Mouse (Mus musculus): ENCODE measurements around the gene Snrpg. TPM values are rescaled to one million over a fixed set of nuclear protein-coding genes. Genes with fewer than 3 reads are reported as not detected.
"Not testable (repeated sequence)": the region's sequence is repeated elsewhere in the genome, so short reads cannot be mapped to it uniquely, and the experiment has no call there.

The Snrpg gene
- 799 and 889 TPM in 2 replicates for polyA plus RNA-seq (2016; fragmentation: Nextera tagmentation; extraction: Ambion mirVana)

DNA sequence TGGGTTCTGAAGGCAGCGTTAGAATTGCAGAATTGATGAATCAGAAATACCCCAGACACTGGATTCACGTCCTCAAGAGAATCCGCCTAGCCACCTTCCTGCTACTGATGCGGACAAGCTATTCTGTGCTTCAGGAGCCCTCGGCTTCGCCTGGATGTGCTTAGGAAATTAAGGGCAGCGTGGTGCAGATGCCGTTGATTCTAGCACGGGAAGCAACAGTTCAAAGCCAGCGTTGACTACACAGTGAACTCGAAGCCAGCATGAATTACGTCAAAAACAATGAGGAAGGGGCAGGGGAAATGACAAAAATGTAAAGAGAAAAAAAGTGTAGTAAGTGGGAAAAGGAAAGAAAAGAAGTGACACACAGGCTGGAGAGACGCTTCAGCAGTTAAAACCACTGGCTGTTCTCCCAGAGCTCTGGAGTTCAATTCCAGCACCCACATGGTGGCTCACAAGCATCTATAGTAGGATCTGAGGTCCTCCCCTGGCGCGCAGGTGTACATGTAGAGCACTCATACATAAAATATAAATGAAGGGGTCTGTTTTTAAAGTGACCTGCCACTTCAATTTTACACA lies at the start of gene Snrpg:
Gene Snrpg (plus strand): TSS at position 541 of the 576 bp plus-strand sequence.
- DNase-seq (ENCODE audit: low spot score) = no peak
- no peaks in the 10 kb centered on the region for H3K9me3 ChIP-seq (replicated peaks)
- H3K36me3 ChIP-seq = peaks cover 57% of the 10 kb centered on the region
- H3K27ac ChIP-seq (replicated peaks) = peak within 1 kb of the TSS; percentile 94
- H3K27me3 ChIP-seq (ENCODE audit: low read depth, poor library complexity, severe bottlenecking) = no peaks in the 10 kb centered on the region
- H3K4me3 ChIP-seq = peak within 1 kb of the TSS; percentile 96
- 19% methylated on average over 15 of the region's 15 CpGs for WGBS
- peaks cover 40% of the 10 kb centered on the region for H3K4me1 ChIP-seq

DNA sequence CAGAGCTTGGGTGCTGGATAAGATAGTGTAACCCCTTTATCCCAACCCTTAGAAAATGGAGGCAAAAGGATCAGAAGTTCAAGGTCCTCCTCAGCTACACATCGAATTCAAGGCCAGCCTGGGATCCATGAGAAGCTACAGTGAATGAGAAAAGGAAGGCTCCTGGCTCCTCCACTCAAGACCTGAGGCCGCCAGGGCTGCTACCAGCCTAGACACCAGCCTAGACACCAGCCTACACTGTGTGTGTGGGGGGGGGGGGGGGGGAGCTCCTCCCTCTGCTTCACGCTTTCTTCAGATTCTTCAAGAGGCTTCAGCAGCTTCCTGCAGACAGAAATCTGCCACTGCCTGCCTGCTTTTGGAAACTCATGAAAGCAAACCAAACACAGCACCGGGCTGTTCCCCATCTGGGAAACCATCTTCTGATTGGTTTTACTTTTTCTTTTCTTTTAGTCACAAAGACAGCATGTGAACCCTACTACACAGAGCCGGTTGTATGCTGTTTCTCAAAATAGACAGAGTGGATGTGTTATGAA lies 49.0 kb upstream of the Snrpg start:
- Histone ChIP-seq H3K36me3 (no peaks in the 10 kb centered on the region), H3K27me3 (ENCODE audit: low read depth, poor library complexity, severe bottlenecking) (no peaks in the 10 kb centered on the region), H3K4me1 (no peaks in the 10 kb centered on the region), H3K9me3 (replicated peaks) (no peaks in the 10 kb centered on the region), H3K4me3 (no peak overlapping the region), H3K27ac (replicated peaks) (no peak overlapping the region)
- DNase-seq (ENCODE audit: low spot score) = no peak
- WGBS = 88% methylated on average over 5 of the region's 5 CpGs

DNA sequence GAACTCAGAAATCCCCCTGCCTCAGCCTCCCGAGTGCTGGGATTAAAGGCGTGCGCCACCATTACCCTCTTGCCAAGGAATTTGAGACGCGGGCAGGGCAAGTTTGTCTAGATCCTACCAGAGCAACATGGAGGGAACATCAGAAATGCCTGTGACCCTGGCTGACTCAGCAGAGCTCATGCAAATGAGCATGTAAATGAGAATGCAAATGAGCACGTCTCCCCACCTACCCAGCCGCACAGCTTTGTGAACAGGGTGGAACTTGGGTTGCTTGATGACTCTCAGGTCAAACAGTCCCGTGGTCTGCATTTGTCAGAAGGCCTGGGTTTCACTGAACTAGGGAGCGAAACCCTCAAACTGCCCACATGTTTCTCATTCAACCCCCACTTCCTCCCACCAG lies 48.1 kb upstream of the Snrpg start:
- 88% methylated on average over 9 of the region's 9 CpGs for WGBS
- Histone ChIP-seq H3K9me3 (replicated peaks) (no peaks in the 10 kb centered on the region), H3K27ac (replicated peaks) (no peak overlapping the region), H3K27me3 (ENCODE audit: low read depth, poor library complexity, severe bottlenecking) (no peaks in the 10 kb centered on the region), H3K36me3 (no peaks in the 10 kb centered on the region), H3K4me3 (no peak overlapping the region), H3K4me1 (no peaks in the 10 kb centered on the region)
- DNase-seq (ENCODE audit: low spot score) = no peak

DNA sequence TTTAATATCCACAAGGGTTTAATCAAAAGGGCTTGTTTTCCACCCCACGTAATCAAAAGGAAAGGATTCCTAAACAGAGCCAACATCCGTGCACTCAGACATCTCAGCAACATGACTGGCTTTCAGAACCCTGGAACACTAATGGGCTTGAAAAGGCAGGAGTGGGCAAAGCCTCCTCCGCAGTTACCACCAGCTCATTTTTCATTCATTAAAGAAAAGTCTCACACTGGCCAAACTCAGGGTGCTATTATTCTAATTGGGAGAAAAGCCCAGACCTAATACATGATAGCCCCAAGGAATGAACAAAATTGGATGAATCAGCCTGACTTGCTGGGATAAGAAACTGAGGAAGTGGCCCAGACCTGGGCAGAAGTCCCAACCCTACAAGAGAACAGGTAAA lies 46.7 kb upstream of the Snrpg start:
- H3K4me3 ChIP-seq = no peak overlapping the region
- no peaks in the 10 kb centered on the region for H3K36me3 ChIP-seq
- H3K9me3 ChIP-seq (replicated peaks) = no peaks in the 10 kb centered on the region
- DNase-seq (ENCODE audit: low spot score) = no peak
- H3K27me3 ChIP-seq (ENCODE audit: low read depth, poor library complexity, severe bottlenecking) = no peaks in the 10 kb centered on the region
- H3K4me1 ChIP-seq = peaks cover 3% of the 10 kb centered on the region; the same call in 1 of the 2 replicates
- no peak overlapping the region for H3K27ac ChIP-seq (replicated peaks)
- WGBS = 95% methylated on average over 3 of the region's 3 CpGs

DNA sequence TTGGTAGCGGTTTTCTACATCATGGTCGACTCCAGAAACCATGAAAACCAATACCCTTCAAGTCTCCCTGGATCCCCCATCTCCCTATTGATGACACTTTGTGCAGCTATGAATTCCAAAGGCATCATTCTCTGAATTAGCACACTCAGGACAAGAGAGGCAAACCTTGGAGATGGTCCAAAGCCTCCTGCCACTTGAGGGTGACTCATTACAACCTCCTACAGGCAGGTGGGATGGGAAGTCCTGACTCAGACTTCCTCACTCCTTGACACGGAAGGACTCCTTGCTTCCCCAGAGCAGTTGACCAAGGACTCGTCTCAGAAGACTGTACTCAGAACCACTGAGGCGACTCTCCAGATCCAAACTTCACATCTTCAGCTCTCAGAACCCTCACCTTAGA lies 45.5 kb upstream of the Snrpg start:
- 90% methylated on average over 5 of the region's 5 CpGs for WGBS
- Histone ChIP-seq H3K36me3 (no peaks in the 10 kb centered on the region), H3K9me3 (replicated peaks) (no peaks in the 10 kb centered on the region), H3K27ac (replicated peaks) (no peak overlapping the region), H3K4me1 (peaks cover 3% of the 10 kb centered on the region; the same call in 1 of the 2 replicates), H3K27me3 (ENCODE audit: low read depth, poor library complexity, severe bottlenecking) (no peaks in the 10 kb centered on the region), H3K4me3 (no peak overlapping the region)
- no peak for DNase-seq (ENCODE audit: low spot score)

DNA sequence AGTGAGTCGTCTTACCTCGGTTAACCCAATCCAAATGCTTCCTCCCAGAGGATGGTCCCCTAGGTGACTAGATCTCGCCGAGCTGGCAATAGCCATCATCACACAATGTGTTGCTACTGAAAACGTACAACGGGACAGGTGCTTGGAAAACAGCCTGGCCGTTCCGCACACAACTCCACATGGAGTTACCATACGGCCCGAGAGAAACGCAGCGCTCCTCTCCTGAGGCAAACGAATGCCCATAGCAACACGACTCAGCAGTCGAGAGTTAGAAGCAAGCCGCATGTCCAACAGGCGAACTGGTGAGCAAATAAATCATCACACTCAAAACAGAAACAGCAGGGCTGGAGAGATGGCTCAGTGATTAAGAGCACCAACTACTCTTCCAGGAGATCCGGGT lies 44.2 kb upstream of the Snrpg start:
- Histone ChIP-seq H3K36me3 (no peaks in the 10 kb centered on the region), H3K4me3 (no peak overlapping the region), H3K4me1 (peaks cover 3% of the 10 kb centered on the region; the same call in 1 of the 2 replicates), H3K9me3 (replicated peaks) (no peaks in the 10 kb centered on the region), H3K27ac (replicated peaks) (no peak overlapping the region), H3K27me3 (ENCODE audit: low read depth, poor library complexity, severe bottlenecking) (no peaks in the 10 kb centered on the region)
- no peak for DNase-seq (ENCODE audit: low spot score)
- 93% methylated on average over 18 of the region's 18 CpGs for WGBS

DNA sequence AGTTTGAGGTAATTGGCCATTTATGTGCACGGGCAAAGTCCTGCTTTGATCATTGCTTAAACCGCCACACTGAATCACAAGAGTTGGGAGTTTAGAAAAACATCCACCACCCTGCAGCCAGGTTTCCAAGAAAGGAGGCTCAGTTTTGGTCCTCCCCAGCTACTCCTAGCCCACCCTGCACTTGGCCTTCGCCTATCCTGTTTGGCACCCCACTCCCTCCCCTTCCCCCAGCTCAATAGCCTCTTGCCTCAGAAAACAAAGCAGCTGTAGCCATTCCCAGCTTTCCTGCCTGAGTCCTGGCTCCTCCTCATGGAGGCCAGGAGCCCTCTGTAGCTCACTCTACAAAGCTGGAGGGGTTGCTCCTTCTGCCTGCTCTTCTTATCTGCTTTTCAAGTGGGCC lies 42.7 kb upstream of the Snrpg start:
- no peak for DNase-seq (ENCODE audit: low spot score)

DNA sequence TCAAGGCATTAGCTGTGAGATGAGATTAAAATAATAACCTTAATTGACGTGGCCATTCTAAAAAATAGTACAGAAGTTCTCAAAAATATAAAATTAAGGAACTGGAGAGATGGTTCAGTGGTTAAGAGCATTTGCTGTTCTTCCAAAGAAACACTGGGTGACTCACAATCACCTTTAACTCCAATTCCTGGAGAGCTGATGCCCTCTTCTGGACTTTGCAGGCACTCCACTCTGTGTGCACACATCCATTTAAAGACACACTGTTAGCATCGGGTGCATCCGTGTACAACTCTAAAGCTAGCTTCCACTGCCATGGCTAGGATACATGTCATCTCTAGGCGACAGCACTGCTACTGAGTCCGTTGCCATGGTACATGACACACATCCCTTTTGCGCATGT lies 41.2 kb upstream of the Snrpg start:
- H3K27me3 ChIP-seq (ENCODE audit: low read depth, poor library complexity, severe bottlenecking) = no peaks in the 10 kb centered on the region
- no peaks in the 10 kb centered on the region for H3K36me3 ChIP-seq
- no peak overlapping the region for H3K4me3 ChIP-seq
- no peaks in the 10 kb centered on the region for H3K9me3 ChIP-seq (replicated peaks)
- no peak for DNase-seq (ENCODE audit: low spot score)
- H3K4me1 ChIP-seq = peaks cover 3% of the 10 kb centered on the region; the same call in 1 of the 2 replicates
- no peak overlapping the region for H3K27ac ChIP-seq (replicated peaks)
- 93% methylated on average over 6 of the region's 6 CpGs for WGBS

More for the DNA sequence above, 42.7 kb upstream of the Snrpg start:
- Histone ChIP-seq H3K4me3 (no peak overlapping the region), H3K27me3 (ENCODE audit: low read depth, poor library complexity, severe bottlenecking) (no peaks in the 10 kb centered on the region), H3K9me3 (replicated peaks) (no peaks in the 10 kb centered on the region), H3K36me3 (no peaks in the 10 kb centered on the region), H3K27ac (replicated peaks) (no peak overlapping the region), H3K4me1 (peaks cover 3% of the 10 kb centered on the region; the same call in 1 of the 2 replicates)
- 95% methylated on average over 3 of the region's 3 CpGs for WGBS

DNA sequence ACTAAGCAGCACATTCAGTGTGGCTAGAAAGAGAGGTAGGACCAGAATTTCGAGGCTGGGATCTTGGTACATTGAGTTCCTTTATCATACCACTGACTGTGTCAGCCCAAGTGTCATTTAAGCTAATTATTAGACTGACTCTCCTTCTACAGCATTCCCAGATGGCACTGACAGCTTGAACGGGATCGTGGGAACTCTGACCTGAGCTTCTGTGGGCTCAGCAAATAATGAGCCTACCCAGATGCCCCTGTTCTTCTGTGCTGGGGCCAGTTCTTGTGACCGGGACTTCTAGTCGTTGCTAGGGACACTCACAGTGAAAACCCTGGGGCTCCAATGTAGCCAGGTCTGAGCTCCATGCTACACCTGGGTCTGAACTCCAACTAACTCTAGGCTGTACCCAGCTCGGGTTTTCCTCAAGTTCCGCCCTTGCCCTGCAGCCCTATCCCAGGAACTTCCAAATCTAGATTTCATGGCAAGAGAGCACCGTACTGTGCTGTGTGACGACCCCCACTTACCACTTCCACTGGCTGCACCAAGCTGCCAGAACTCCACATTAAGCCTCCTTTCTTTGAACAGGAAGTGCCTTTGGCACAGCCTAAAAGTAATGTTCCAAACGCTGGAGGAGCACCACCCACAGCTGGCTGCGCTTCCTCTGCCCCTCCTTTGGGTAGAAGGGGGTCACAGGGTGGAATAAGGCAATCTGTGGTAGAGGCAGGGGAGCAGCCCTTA lies 35.8 kb upstream of the Snrpg start:
- WGBS = 82% methylated on average over 11 of the region's 11 CpGs
- Histone ChIP-seq H3K4me1 (no peaks in the 10 kb centered on the region), H3K27me3 (ENCODE audit: low read depth, poor library complexity, severe bottlenecking) (no peaks in the 10 kb centered on the region), H3K4me3 (no peak overlapping the region), H3K36me3 (no peaks in the 10 kb centered on the region), H3K9me3 (replicated peaks) (no peaks in the 10 kb centered on the region), H3K27ac (replicated peaks) (no peak overlapping the region)
- DNase-seq (ENCODE audit: low spot score) = no peak

DNA sequence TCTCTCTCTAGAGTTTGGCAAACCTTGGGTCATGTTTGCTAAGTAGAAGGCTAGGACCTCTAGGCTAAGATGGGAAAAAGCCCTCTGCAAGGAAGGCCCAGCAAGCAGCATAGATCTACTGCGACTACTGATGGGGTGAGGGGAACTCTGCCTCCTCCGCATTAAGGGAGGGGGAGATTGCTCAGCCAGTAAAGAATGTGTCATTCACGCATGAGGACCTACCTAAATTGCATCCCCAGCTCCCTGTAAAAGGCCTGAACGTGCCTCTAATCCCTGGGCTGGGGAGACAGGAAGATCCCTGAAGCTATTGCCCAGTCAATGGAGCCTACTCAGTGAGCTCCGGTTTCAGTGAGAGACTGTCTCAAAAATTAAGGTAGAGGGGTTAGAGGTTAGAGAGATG lies 35.2 kb upstream of the Snrpg start:
- H3K4me3 ChIP-seq = no peak overlapping the region
- no peaks in the 10 kb centered on the region for H3K36me3 ChIP-seq
- H3K4me1 ChIP-seq = no peaks in the 10 kb centered on the region
- no peaks in the 10 kb centered on the region for H3K9me3 ChIP-seq (replicated peaks)
- H3K27ac ChIP-seq (replicated peaks) = no peak overlapping the region
- no peak for DNase-seq (ENCODE audit: low spot score)
- 66% methylated on average over 5 of the region's 5 CpGs for whole genome bisulfite sequencing
- H3K27me3 ChIP-seq (ENCODE audit: low read depth, poor library complexity, severe bottlenecking) = no peaks in the 10 kb centered on the region

DNA sequence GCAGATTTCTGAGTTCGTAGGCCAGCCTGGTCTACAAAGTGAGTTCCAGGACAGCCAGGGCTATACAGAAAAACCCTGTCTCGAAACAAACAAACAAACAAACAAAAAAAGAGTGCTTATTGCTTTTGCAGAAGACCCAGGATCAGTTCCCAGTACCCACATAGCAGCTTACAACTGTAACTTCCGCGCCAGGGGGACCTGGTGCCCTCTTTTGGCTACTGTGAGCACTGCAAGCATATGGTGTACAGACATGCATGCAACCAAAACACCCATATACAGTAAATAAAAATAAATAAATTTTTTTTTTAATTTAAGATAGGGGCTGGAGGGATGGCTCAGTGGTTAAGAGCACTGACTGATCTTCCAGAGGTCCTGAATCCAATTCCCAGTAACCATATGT lies 34.8 kb upstream of the Snrpg start:
- not testable (repeated sequence) for H3K27me3 ChIP-seq (ENCODE audit: low read depth, poor library complexity, severe bottlenecking); H3K36me3 ChIP-seq; H3K4me1 ChIP-seq; H3K27ac ChIP-seq (replicated peaks); H3K9me3 ChIP-seq (replicated peaks); DNase-seq (ENCODE audit: low spot score); H3K4me3 ChIP-seq
- 84% methylated on average over 4 of the region's 4 CpGs for WGBS

DNA sequence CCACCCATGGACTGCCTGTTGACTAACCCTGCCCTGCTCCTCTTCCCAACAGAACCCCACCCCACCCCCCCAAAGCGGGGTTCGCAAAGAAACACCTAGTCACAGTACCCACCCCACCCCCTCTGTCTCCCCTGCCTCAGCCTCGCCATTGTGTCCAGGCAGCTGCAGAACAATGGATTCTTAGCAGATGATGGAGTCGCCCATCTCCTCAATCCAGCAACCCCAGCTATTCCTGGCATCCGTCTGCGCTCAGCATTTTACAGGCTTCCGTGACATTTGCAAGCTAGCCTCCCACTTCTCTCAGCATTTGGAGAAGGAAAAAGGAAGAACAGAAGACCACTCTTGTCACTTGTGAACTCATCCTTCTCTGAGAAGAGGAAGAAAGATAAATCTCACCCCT lies 27.4 kb upstream of the Snrpg start:
- peak; percentile 44 for DNase-seq (ENCODE audit: low spot score)
- Histone ChIP-seq H3K36me3 (no peaks in the 10 kb centered on the region), H3K27ac (replicated peaks) (peak overlapping the region; percentile 73), H3K27me3 (ENCODE audit: low read depth, poor library complexity, severe bottlenecking) (no peaks in the 10 kb centered on the region), H3K4me1 (peaks cover 10% of the 10 kb centered on the region), H3K4me3 (peak overlapping the region; percentile 39), H3K9me3 (replicated peaks) (no peaks in the 10 kb centered on the region)
- WGBS = 9% methylated on average over 7 of the region's 7 CpGs

DNA sequence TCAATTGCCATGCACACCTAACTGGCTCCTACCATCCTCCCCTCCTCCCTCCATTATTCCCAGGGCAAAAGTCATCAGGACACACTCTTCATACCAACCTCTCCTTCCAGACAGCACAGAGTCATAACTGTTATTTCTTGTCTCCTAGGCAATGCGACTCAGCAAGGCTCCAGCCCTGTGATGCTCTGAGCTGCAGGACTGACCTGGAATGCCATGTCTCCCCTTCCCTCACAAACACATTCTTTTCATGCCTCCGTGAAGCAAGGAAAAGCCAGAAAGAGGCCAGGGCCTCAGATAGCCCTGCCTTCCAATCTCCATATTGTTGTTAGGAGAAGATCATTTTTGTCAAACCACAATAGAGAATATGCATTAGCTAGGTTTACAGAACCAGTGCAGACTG lies 25.0 kb upstream of the Snrpg start:
- H3K27ac ChIP-seq (replicated peaks) = no peak overlapping the region
- H3K9me3 ChIP-seq (replicated peaks) = no peaks in the 10 kb centered on the region
- H3K4me1 ChIP-seq = peaks cover 10% of the 10 kb centered on the region
- 63% methylated on average over 2 of the region's 2 CpGs for WGBS
- H3K36me3 ChIP-seq = no peaks in the 10 kb centered on the region
- DNase-seq (ENCODE audit: low spot score) = no peak
- no peaks in the 10 kb centered on the region for H3K27me3 ChIP-seq (ENCODE audit: low read depth, poor library complexity, severe bottlenecking)
- no peak overlapping the region for H3K4me3 ChIP-seq
